ENCODE assay signal across 8 mouse cellular contexts in genomic region chr2:109281341-109281690, GRCm38 (mm10). TPM values are rescaled to one million over a fixed set of nuclear protein-coding genes. Genes with fewer than 3 reads are reported as not detected.
DNase-seq lines count a peak whose midpoint lies in the region; ATAC-seq and TF ChIP-seq lines count a peak whose summit lies in the region.

No protein-coding gene starts in this region.

- TF ChIP-seq POLR2A in kidney, adult 2 months (IDR thresholded peaks at IDR 0.05; ENCODE audit: low read depth, low read length) = no peak
- TF ChIP-seq POLR2A in bone marrow, adult 2 months (IDR thresholded peaks at IDR 0.05; ENCODE audit: borderline replicate concordance, control insufficient read depth, low read depth, low read length) = no peak

- no peaks in the 10 kb centered on the region for H3K9me3 ChIP-seq in hindbrain, embryonic 14.5 days (ENCODE audit: control insufficient read depth, low read length)
- H3K9me3 ChIP-seq in midbrain, embryonic 15.5 days = no peaks in the 10 kb centered on the region

- 0% methylated on average over 1 of the region's 1 CpGs for WGBS in kidney, adult 2 months
- 6% methylated on average over 1 of the region's 1 CpGs for WGBS in bone marrow, adult 2 months
- 0% methylated on average over 1 of the region's 1 CpGs for WGBS in hindbrain, embryonic 14.5 days
- WGBS in midbrain, embryonic 15.5 days = 0% methylated on average over 1 of the region's 1 CpGs

- no peak for ATAC-seq in hindbrain, embryonic 14.5 days (ENCODE audit: low FRiP score)
- ATAC-seq in midbrain, embryonic 15.5 days (replicated peaks) = no peak

- no peaks in the 10 kb centered on the region for H3K36me3 ChIP-seq in kidney, adult 2 months (ENCODE audit: control insufficient read depth, insufficient read depth, low read length)
- H3K36me3 ChIP-seq in hindbrain, embryonic 14.5 days (replicated peaks; ENCODE audit: control insufficient read depth, insufficient read depth) = no peaks in the 10 kb centered on the region
- no peaks in the 10 kb centered on the region for H3K36me3 ChIP-seq in midbrain, embryonic 15.5 days (replicated peaks)

- DNase-seq in kidney, adult 2 months = no peak
- no peak for DNase-seq in kidney, postnatal 25 days
- DNase-seq in hindbrain, embryonic 14.5 days (ENCODE audit: low spot score) = no peak
- DNase-seq in left cerebral cortex, postnatal 10 days (ENCODE audit: extremely low spot score in 1 of 2, low spot score in 2 of 2) = no peak
- DNase-seq in cerebellum, adult 9-10 months = no peak
- no peak for DNase-seq in adrenal gland, adult (ENCODE audit: inconsistent age in 2 of 2, low spot score in 1 of 2)

- intact Hi-C loops in left cerebral cortex, postnatal 10 days (cut with DNase I) = no loop called here

- no peaks in the 10 kb centered on the region; the same call in 1 of the 2 replicates for H3K4me1 ChIP-seq in kidney, adult 2 months (ENCODE audit: control insufficient read depth, insufficient read depth, low read length)
- no peaks in the 10 kb centered on the region; the same call in 1 of the 2 replicates for H3K4me1 ChIP-seq in bone marrow, adult 2 months (ENCODE audit: control insufficient read depth, insufficient read depth, low read length)
- H3K4me1 ChIP-seq in hindbrain, embryonic 14.5 days (replicated peaks; ENCODE audit: control insufficient read depth, insufficient read depth, low read length) = no peaks in the 10 kb centered on the region
- H3K4me1 ChIP-seq in midbrain, embryonic 15.5 days = peaks cover 12% of the 10 kb centered on the region

- H3K4me2 ChIP-seq in hindbrain, embryonic 14.5 days (replicated peaks) = peak overlapping the region; percentile 83
- peak overlapping the region; percentile 80 for H3K4me2 ChIP-seq in midbrain, embryonic 15.5 days

- peak overlapping the region; percentile 73 for H3K4me3 ChIP-seq in kidney, adult 2 months (ENCODE audit: insufficient read depth, low read depth, low read length)
- peak overlapping the region; percentile 91 for H3K4me3 ChIP-seq in bone marrow, adult 2 months (replicated peaks; ENCODE audit: control insufficient read depth, low read depth, low read length)
- H3K4me3 ChIP-seq in hindbrain, embryonic 14.5 days (replicated peaks; ENCODE audit: low read length) = peak overlapping the region; percentile 61
- H3K4me3 ChIP-seq in midbrain, embryonic 15.5 days = peak overlapping the region; percentile 55

- H3K27me3 ChIP-seq in kidney, adult 2 months (replicated peaks; ENCODE audit: control insufficient read depth, insufficient read depth, low read length) = no peaks in the 10 kb centered on the region
- H3K27me3 ChIP-seq in hindbrain, embryonic 14.5 days (ENCODE audit: control insufficient read depth, insufficient read depth, low read length) = no peaks in the 10 kb centered on the region
- no peaks in the 10 kb centered on the region for H3K27me3 ChIP-seq in midbrain, embryonic 15.5 days (replicated peaks)

- peak overlapping the region; percentile 33; the same call in 1 of the 2 replicates for H3K27ac ChIP-seq in kidney, adult 2 months (ENCODE audit: insufficient read depth, low read depth, low read length)
- H3K27ac ChIP-seq in bone marrow, adult 2 months (ENCODE audit: control insufficient read depth, insufficient read depth, low read depth, low read length, poor library complexity) = peak overlapping the region; percentile 87; the same call in 1 of the 2 replicates
- H3K27ac ChIP-seq in hindbrain, embryonic 14.5 days = peak overlapping the region; percentile 45; the same call in 1 of the 2 replicates
- peak overlapping the region; percentile 78 for H3K27ac ChIP-seq in midbrain, embryonic 15.5 days

- no peak for TF ChIP-seq CTCF in kidney, adult 2 months (conservative IDR thresholded peaks at IDR 0.05; ENCODE audit: insufficient read depth, insufficient read length, low read depth, low read length)
- no peak for TF ChIP-seq CTCF in bone marrow, adult 2 months (IDR thresholded peaks at IDR 0.05; ENCODE audit: control insufficient read depth, insufficient read depth, low read length)

- peak overlapping the region; percentile 69 for H3K9ac ChIP-seq in hindbrain, embryonic 14.5 days
- H3K9ac ChIP-seq in midbrain, embryonic 15.5 days = peak overlapping the region; percentile 57

RNA-seq across cellular contexts. Expression of gene Mettl15, which starts 0.8 kb away (rescaled TPM):
- polyA plus RNA-seq in kidney, adult 2 months (2012; rRNA removed) = 7.2 and 7.9 TPM in 2 replicates
- polyA plus RNA-seq in bone marrow, adult 2 months (2011; ENCODE audit: insufficient read depth, insufficient read length, low replicate concordance, missing spikeins) = 1.1 and 2.4 TPM in 2 replicates
- 10.6 and 11.5 TPM in 2 replicates for polyA plus RNA-seq in hindbrain, embryonic 14.5 days (2014; fragmentation: Nextera tagmentation; extraction: Ambion mirVana)
- 11.0 and 11.7 TPM in 2 replicates for polyA plus RNA-seq in midbrain, embryonic 15.5 days (2015; fragmentation: Nextera tagmentation; extraction: Ambion mirVana)
- total RNA-seq in left cerebral cortex, postnatal 10 days (2021) = 1 to 10 TPM; 5.9 to 6.5 TPM

RNA-seq across cellular contexts. Expression of gene Kif18a, which starts 0.8 kb away (rescaled TPM):
- 0.08 and 0.11 TPM in 2 replicates for polyA plus RNA-seq in kidney, adult 2 months (2012; rRNA removed)
- polyA plus RNA-seq in bone marrow, adult 2 months (2011; ENCODE audit: insufficient read depth, insufficient read length, low replicate concordance, missing spikeins) = 8.0 and 9.8 TPM in 2 replicates
- polyA plus RNA-seq in hindbrain, embryonic 14.5 days (2014; fragmentation: Nextera tagmentation; extraction: Ambion mirVana) = 5.1 and 7.5 TPM in 2 replicates
- 4.2 and 4.4 TPM in 2 replicates for polyA plus RNA-seq in midbrain, embryonic 15.5 days (2015; fragmentation: Nextera tagmentation; extraction: Ambion mirVana)
- 1 to 10 TPM; 1.7 to 2.0 TPM for total RNA-seq in left cerebral cortex, postnatal 10 days (2021)

Comparison
In these comparisons a context has a peak if more than half of its experiments do, and no peak if none do; other contexts are left out.
1. H3K27ac ChIP-seq: peak in every context shown above with its lines; median percentile 87 in bone marrow, adult 2 months; 78 in midbrain, embryonic 15.5 days; 45 in hindbrain, embryonic 14.5 days; 33 in kidney, adult 2 months.